Mouse (Mus musculus) G1E (cell line): ENCODE data around the gene Pappa.

Experiments
- CTCF ChIP-seq: IDR thresholded peaks from 2 replicates; pipeline ENCODE4 v1.5.1; 2012; ENCODE audit warnings: low read depth, low read length, inconsistent platforms, mixed read lengths
- GATA1 ChIP-seq: IDR thresholded peaks from 2 replicates; pipeline ENCODE4 v1.6.1; 2012; ENCODE audit warnings: borderline replicate concordance, low read length, inconsistent platforms, mixed read lengths
- GATA2 ChIP-seq: IDR thresholded peaks from 2 replicates; pipeline ENCODE4 v1.6.1; 2012; ENCODE audit warnings: low read depth, low read length, inconsistent platforms, borderline replicate concordance
- POLR2AphosphoS5 ChIP-seq: IDR thresholded peaks from 2 replicates; pipeline ENCODE4 v1.6.1; 2012; ENCODE audit warnings: low read depth, low read length, inconsistent platforms; ENCODE audit not compliant: insufficient replicate concordance

DNA sequence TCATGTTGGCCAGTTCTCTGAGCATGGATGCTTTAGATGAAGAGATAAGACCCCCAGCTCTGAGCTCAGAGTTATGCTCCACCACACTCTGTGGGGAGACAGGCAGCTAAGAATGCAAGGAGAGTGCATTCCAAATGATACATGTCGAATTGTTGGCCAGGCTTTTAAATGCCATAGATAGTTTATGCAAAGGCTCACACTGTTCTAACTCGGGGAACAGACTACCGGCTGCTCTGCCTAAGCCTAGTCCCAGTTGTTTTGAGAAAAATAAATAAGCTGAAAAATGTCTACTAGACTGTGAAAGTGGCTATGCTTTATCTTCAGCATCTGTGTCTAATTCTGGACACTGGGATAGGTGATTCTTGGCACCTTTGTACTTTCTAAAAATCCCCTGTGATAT lies 165.3 kb downstream of the Pappa start:
- TF ChIP-seq GATA1, result no peak
- TF ChIP-seq POLR2AphosphoS5, result no peak
- TF ChIP-seq CTCF, result no peak
- TF ChIP-seq GATA2, result no peak
